In the genomic region with DNA sequence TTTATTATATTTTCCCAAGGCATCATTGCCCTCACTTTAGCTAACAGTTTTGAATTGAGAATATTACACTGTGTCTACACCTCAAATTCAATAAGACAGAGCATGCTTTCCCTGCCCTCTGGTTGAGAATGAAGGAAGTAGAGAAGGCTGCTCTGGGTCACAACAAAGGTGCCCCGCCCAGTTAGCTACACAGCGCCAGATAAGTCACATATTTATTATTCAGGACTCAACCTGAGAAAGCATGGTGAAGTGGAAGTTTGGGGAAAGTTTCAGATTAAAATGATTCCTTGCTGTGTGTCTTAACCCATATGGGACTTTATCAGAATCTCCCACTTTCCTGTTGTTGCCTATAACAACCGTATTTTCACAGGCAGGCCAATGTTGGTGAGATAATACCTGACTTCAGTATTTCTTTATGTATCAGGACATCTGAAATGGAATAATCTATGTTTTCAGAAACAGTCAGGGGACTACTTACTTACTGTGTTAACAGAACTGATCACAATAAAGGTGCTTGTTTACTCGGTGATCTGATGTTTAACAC, we compare ENCODE assay signal across 25 mouse cellular contexts.
"Had no signal": no experiment of that assay in that cellular context is flagged by ENCODE, and none has a peak within 500 bp of the region (broad histone marks: within the 10 kb centered on the region; RNA-seq: fewer than 3 reads in every experiment).

No protein-coding gene starts in this region.

- H3K36me3 ChIP-seq: heart, embryonic 13.5 days; heart, embryonic 15.5 days; hindbrain, embryonic 13.5 days; hindbrain, embryonic 15.5 days; limb, embryonic 10.5 days; limb, embryonic 12.5 days had no signal

- H3K27ac ChIP-seq: gastrocnemius, adult 2 months; heart, adult 2 months; heart, embryonic 13.5 days; heart, embryonic 15.5 days; hindbrain, embryonic 13.5 days; hindbrain, embryonic 15.5 days; hindbrain, postnatal 0 days; layer of hippocampus, adult 2 months; left cerebral cortex, adult 2 months; limb, embryonic 10.5 days; limb, embryonic 12.5 days had no signal

- H3K4me3 ChIP-seq: gastrocnemius, adult 2 months; heart, adult 2 months; heart, embryonic 13.5 days; heart, embryonic 15.5 days; hindbrain, embryonic 13.5 days; hindbrain, embryonic 15.5 days; layer of hippocampus, adult 2 months; left cerebral cortex, adult 2 months; limb, embryonic 10.5 days; limb, embryonic 12.5 days had no signal

- H3K4me2 ChIP-seq: heart, embryonic 11.5 days; heart, embryonic 13.5 days; heart, embryonic 15.5 days; hindbrain, embryonic 13.5 days; hindbrain, embryonic 15.5 days; limb, embryonic 12.5 days; liver, embryonic 11.5 days had no signal

- H3K9ac ChIP-seq: heart, embryonic 13.5 days; heart, embryonic 15.5 days; hindbrain, embryonic 13.5 days; hindbrain, embryonic 15.5 days; limb, embryonic 12.5 days had no signal

- ATAC-seq: hindbrain, postnatal 0 days; intestine, postnatal 0 days had no signal

- DNase-seq: gastrocnemius, adult 2 months; gastrocnemius, postnatal 10 days; gastrocnemius, postnatal 25 days; heart, adult 11 months; heart, adult 2 months; heart, postnatal 14 days; heart, postnatal 36 days; kidney, adult 18-20 months; kidney, adult 8-10 months; kidney, postnatal 10 days; kidney, postnatal 25 days; kidney, postnatal 4 days; liver had no signal

- H3K4me1 ChIP-seq: heart, embryonic 13.5 days; heart, embryonic 15.5 days; hindbrain, embryonic 13.5 days; hindbrain, embryonic 15.5 days; limb, embryonic 10.5 days; limb, embryonic 12.5 days had no signal

- H3K27me3 ChIP-seq: heart, embryonic 13.5 days; heart, embryonic 15.5 days; hindbrain, embryonic 13.5 days; hindbrain, embryonic 15.5 days; limb, embryonic 12.5 days had no signal

- H3K9me3 ChIP-seq: heart, embryonic 13.5 days; heart, embryonic 15.5 days; hindbrain, embryonic 13.5 days; hindbrain, embryonic 15.5 days; limb, embryonic 10.5 days; limb, embryonic 12.5 days had no signal
